Mouse (Mus musculus): ENCODE measurements at regions not wholly inside any gene's neighbourhood (a gene's known extent, or its start where the extent isn't known, plus 50 kb on each side); places are given as distances from the start of the nearest gene placed in this dataset.
A peak's percentile ranks its signal among the peaks of the same experiment; 100 is the strongest.

- Histone ChIP-seq H3K9me3 (no peaks in the 10 kb centered on the region), H3K27me3 (peaks cover 4% of the 10 kb centered on the region; the same call in 1 of the 2 replicates), H3K4me3 (no peak overlapping the region), H3K27ac (no peak overlapping the region), H3K4me1 (peaks cover 9% of the 10 kb centered on the region), H3K4me2 (no peak overlapping the region), H3K36me3 (no peaks in the 10 kb centered on the region), H3K9ac (no peak overlapping the region)
- 66% methylated on average over 5 of the region's 5 CpGs for WGBS
- no peak for ATAC-seq (ENCODE audit: borderline replicate concordance, extremely low read depth, low FRiP score, low TSS enrichment)
Measured at GRCm38 (mm10) chr3:107826241-107826760, 50.7 kb upstream of the Eps8l3 start.

GRCm38 (mm10) chr3:107825468-107825867, 51.6 kb upstream of the Eps8l3 start:
- Histone ChIP-seq H3K27ac (no peak overlapping the region), H3K4me3 (no peak overlapping the region), H3K4me1 (peaks cover 9% of the 10 kb centered on the region), H3K9me3 (no peaks in the 10 kb centered on the region), H3K36me3 (no peaks in the 10 kb centered on the region), H3K4me2 (no peak overlapping the region), H3K9ac (no peak overlapping the region), H3K27me3 (peaks cover 4% of the 10 kb centered on the region; the same call in 1 of the 2 replicates)
- 76% methylated on average over 10 of the region's 10 CpGs for WGBS
- 0 out of 2 replicates have a peak, but pooled peaks have one; percentile 20 for ATAC-seq (ENCODE audit: borderline replicate concordance, extremely low read depth, low FRiP score, low TSS enrichment)

GRCm38 (mm10) chr3:107824378-107824777, 52.7 kb upstream of the Eps8l3 start:
- peaks cover 4% of the 10 kb centered on the region; the same call in 1 of the 2 replicates for H3K27me3 ChIP-seq
- H3K4me3 ChIP-seq = no peak overlapping the region
- WGBS = 69% methylated on average over 10 of the region's 10 CpGs
- no peak overlapping the region for H3K27ac ChIP-seq
- ATAC-seq (ENCODE audit: borderline replicate concordance, extremely low read depth, low FRiP score, low TSS enrichment) = peak; percentile 15; the same call in 1 of the 2 replicates
- peaks cover 9% of the 10 kb centered on the region for H3K4me1 ChIP-seq
- no peaks in the 10 kb centered on the region for H3K9me3 ChIP-seq
- H3K9ac ChIP-seq = no peak overlapping the region
- no peak overlapping the region for H3K4me2 ChIP-seq
- H3K36me3 ChIP-seq = no peaks in the 10 kb centered on the region

GRCm38 (mm10) chr3:107823655-107824266, 53.3 kb upstream of the Eps8l3 start:
- 0 out of 2 replicates have a peak, but pooled peaks cover 4% of the 10 kb centered on the region for H3K27me3 ChIP-seq
- no peak overlapping the region for H3K27ac ChIP-seq
- ATAC-seq (ENCODE audit: borderline replicate concordance, extremely low read depth, low FRiP score, low TSS enrichment) = no peak
- H3K36me3 ChIP-seq = no peaks in the 10 kb centered on the region
- H3K4me2 ChIP-seq = no peak overlapping the region
- H3K4me3 ChIP-seq = no peak overlapping the region
- 83% methylated on average over 6 of the region's 6 CpGs for WGBS
- peaks cover 15% of the 10 kb centered on the region for H3K4me1 ChIP-seq
- H3K9ac ChIP-seq = no peak overlapping the region
- no peaks in the 10 kb centered on the region for H3K9me3 ChIP-seq

- WGBS = 88% methylated on average over 5 of the region's 5 CpGs
- Histone ChIP-seq H3K9ac (no peak overlapping the region), H3K36me3 (no peaks in the 10 kb centered on the region), H3K4me1 (peaks cover 15% of the 10 kb centered on the region), H3K9me3 (no peaks in the 10 kb centered on the region), H3K4me2 (no peak overlapping the region), H3K27me3 (0 out of 2 replicates have a peak, but pooled peaks cover 4% of the 10 kb centered on the region), H3K4me3 (no peak overlapping the region), H3K27ac (no peak overlapping the region)
- ATAC-seq (ENCODE audit: borderline replicate concordance, extremely low read depth, low FRiP score, low TSS enrichment) = no peak
Measured at GRCm38 (mm10) chr3:107823177-107823576, 53.9 kb upstream of the Eps8l3 start.

- peaks cover 15% of the 10 kb centered on the region for H3K4me1 ChIP-seq
- H3K4me3 ChIP-seq = no peak overlapping the region
- ATAC-seq (ENCODE audit: borderline replicate concordance, extremely low read depth, low FRiP score, low TSS enrichment) = no peak
- H3K9ac ChIP-seq = no peak overlapping the region
- H3K4me2 ChIP-seq = no peak overlapping the region
- 85% methylated on average over 4 of the region's 4 CpGs for WGBS
- H3K9me3 ChIP-seq = no peaks in the 10 kb centered on the region
- no peaks in the 10 kb centered on the region for H3K36me3 ChIP-seq
- H3K27me3 ChIP-seq = 0 out of 2 replicates have a peak, but pooled peaks cover 4% of the 10 kb centered on the region
- no peak overlapping the region for H3K27ac ChIP-seq
Measured at GRCm38 (mm10) chr3:107822499-107822898, 54.5 kb upstream of the Eps8l3 start.

GRCm38 (mm10) chr3:107821952-107822351, 55.1 kb upstream of the Eps8l3 start:
- Histone ChIP-seq H3K36me3 (no peaks in the 10 kb centered on the region), H3K4me1 (peaks cover 15% of the 10 kb centered on the region), H3K27ac (no peak overlapping the region), H3K9ac (no peak overlapping the region), H3K9me3 (no peaks in the 10 kb centered on the region), H3K27me3 (0 out of 2 replicates have a peak, but pooled peaks cover 4% of the 10 kb centered on the region), H3K4me3 (no peak overlapping the region), H3K4me2 (no peak overlapping the region)
- WGBS = 38% methylated on average over 2 of the region's 2 CpGs
- no peak for ATAC-seq (ENCODE audit: borderline replicate concordance, extremely low read depth, low FRiP score, low TSS enrichment)

- Histone ChIP-seq H3K9ac (no peak overlapping the region), H3K27ac (no peak overlapping the region), H3K4me1 (peaks cover 12% of the 10 kb centered on the region), H3K4me2 (no peak overlapping the region), H3K36me3 (no peaks in the 10 kb centered on the region), H3K4me3 (no peak overlapping the region), H3K9me3 (no peaks in the 10 kb centered on the region), H3K27me3 (no peaks in the 10 kb centered on the region)
- WGBS = 48% methylated on average over 3 of the region's 3 CpGs
- no peak for ATAC-seq (ENCODE audit: borderline replicate concordance, extremely low read depth, low FRiP score, low TSS enrichment)
Measured at GRCm38 (mm10) chr3:107819622-107820021, 57.4 kb upstream of the Eps8l3 start.

- 15% methylated on average over 12 of the region's 12 CpGs for WGBS
- no peak overlapping the region for H3K4me3 ChIP-seq
- H3K4me1 ChIP-seq = 0 out of 2 replicates have a peak, but pooled peaks cover 6% of the 10 kb centered on the region
- H3K4me2 ChIP-seq = no peak overlapping the region
- H3K9me3 ChIP-seq = no peaks in the 10 kb centered on the region
- no peaks in the 10 kb centered on the region for H3K36me3 ChIP-seq
- H3K9ac ChIP-seq = no peak overlapping the region
- ATAC-seq (ENCODE audit: borderline replicate concordance, extremely low read depth, low FRiP score, low TSS enrichment) = no peak
- H3K27me3 ChIP-seq = no peaks in the 10 kb centered on the region
- H3K27ac ChIP-seq = no peak overlapping the region
Measured at GRCm38 (mm10) chr3:107818616-107819495, 58.2 kb upstream of the Eps8l3 start.

- Histone ChIP-seq H3K4me2 (no peak overlapping the region), H3K27me3 (no peaks in the 10 kb centered on the region), H3K27ac (no peak overlapping the region), H3K4me1 (0 out of 2 replicates have a peak, but pooled peaks cover 6% of the 10 kb centered on the region), H3K4me3 (no peak overlapping the region), H3K9ac (no peak overlapping the region), H3K9me3 (no peaks in the 10 kb centered on the region), H3K36me3 (no peaks in the 10 kb centered on the region)
- no peak for ATAC-seq (ENCODE audit: borderline replicate concordance, extremely low read depth, low FRiP score, low TSS enrichment)
- WGBS = 76% methylated on average over 3 of the region's 3 CpGs
Measured at GRCm38 (mm10) chr3:107816031-107816430, 55.8 kb upstream of the Csf1 start.

- Histone ChIP-seq H3K4me3 (no peak overlapping the region), H3K27ac (no peak overlapping the region), H3K9me3 (no peaks in the 10 kb centered on the region), H3K36me3 (no peaks in the 10 kb centered on the region), H3K4me1 (peaks cover 11% of the 10 kb centered on the region; the same call in 1 of the 2 replicates), H3K9ac (no peak overlapping the region), H3K4me2 (no peak overlapping the region), H3K27me3 (no peaks in the 10 kb centered on the region)
- ATAC-seq (ENCODE audit: borderline replicate concordance, extremely low read depth, low FRiP score, low TSS enrichment) = no peak
- 49% methylated on average over 5 of the region's 5 CpGs for WGBS
Measured at GRCm38 (mm10) chr3:107814280-107814679, 54.0 kb upstream of the Csf1 start.

- Histone ChIP-seq H3K27ac (no peak overlapping the region), H3K4me1 (peaks cover 19% of the 10 kb centered on the region), H3K9ac (no peak overlapping the region), H3K36me3 (no peaks in the 10 kb centered on the region), H3K27me3 (no peaks in the 10 kb centered on the region), H3K4me2 (no peak overlapping the region), H3K9me3 (no peaks in the 10 kb centered on the region), H3K4me3 (no peak overlapping the region)
- no peak for ATAC-seq (ENCODE audit: borderline replicate concordance, extremely low read depth, low FRiP score, low TSS enrichment)
- WGBS = 50% methylated on average over 4 of the region's 4 CpGs
Measured at GRCm38 (mm10) chr3:107812885-107813284, 52.6 kb upstream of the Csf1 start.

All from lung, embryonic 15.5 days (tissue).